Mouse (Mus musculus): ENCODE data around the gene Rbm45. TPM values are rescaled to one million over a fixed set of nuclear protein-coding genes. Genes with fewer than 3 reads are reported as not detected.

Rbm45 gene
- polyA plus RNA-seq, 1 experiment from 2014 or later: 18.0 TPM

DNA sequence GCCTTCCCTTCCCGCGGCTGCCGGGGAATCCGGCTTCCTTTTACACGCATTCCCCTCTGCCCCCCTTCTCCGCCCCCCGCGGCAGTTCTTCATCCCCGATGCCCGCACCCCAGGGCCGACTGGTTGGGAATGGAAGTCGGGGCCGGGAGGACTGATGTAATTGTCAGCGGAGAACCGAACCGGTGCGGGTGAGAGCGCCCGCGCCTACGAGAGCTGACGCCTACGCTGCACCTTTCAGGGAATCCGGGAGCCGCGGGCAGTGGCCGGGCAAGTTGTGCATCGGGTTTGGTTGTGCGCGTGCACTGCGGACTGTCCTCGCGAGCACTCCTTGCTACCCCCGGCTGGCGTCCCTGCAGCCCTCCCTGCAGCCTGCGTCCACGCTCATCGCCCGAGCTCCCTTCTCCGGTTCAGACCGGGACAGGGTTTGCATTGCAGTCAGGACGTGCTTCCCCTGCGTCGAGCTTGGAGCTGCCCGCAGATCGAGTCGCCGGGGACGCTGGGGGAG is 37.2 kb downstream of the Rbm45 start:
- DNase-seq (ENCODE audit: low spot score) (peak; percentile 82), ATAC-seq (ENCODE audit: insufficient read depth, low FRiP score, low TSS enrichment) (peak; percentile 72)
- no peaks in the 10 kb centered on the region for H3K36me3 ChIP-seq (ENCODE audit: control insufficient read depth, insufficient read depth, low read length)
- peak overlapping the region; percentile 89 for H3K4me3 ChIP-seq (ENCODE audit: low read depth, low read length)
- H3K4me1 ChIP-seq (ENCODE audit: control insufficient read depth, insufficient read depth, low read length): no peaks in the 10 kb centered on the region
- peak overlapping the region; percentile 81 for H3K9ac ChIP-seq (ENCODE audit: low read length)
- WGBS: under 1% methylated on average over 41 of the region's 49 CpGs
- no peaks in the 10 kb centered on the region for H3K9me3 ChIP-seq (ENCODE audit: control insufficient read depth, low read length)
- H3K27me3 ChIP-seq (ENCODE audit: control insufficient read depth, insufficient read depth, low read length): no peaks in the 10 kb centered on the region
- peak overlapping the region; percentile 84 for H3K4me2 ChIP-seq (ENCODE audit: low read depth)
- H3K27ac ChIP-seq (ENCODE audit: low read depth, low read length): peak overlapping the region; percentile 83

GRCm38 (mm10) chr2:76409526-76409925 is 39.7 kb downstream of the Rbm45 start:
- Histone ChIP-seq H3K36me3 (ENCODE audit: control insufficient read depth, insufficient read depth, low read length) (no peaks in the 10 kb centered on the region), H3K4me1 (ENCODE audit: control insufficient read depth, insufficient read depth, low read length) (no peaks in the 10 kb centered on the region), H3K4me2 (ENCODE audit: low read depth) (no peak overlapping the region), H3K9me3 (ENCODE audit: control insufficient read depth, low read length) (no peaks in the 10 kb centered on the region), H3K27me3 (ENCODE audit: control insufficient read depth, insufficient read depth, low read length) (no peaks in the 10 kb centered on the region), H3K27ac (ENCODE audit: low read depth, low read length) (no peak overlapping the region), H3K4me3 (ENCODE audit: low read depth, low read length) (no peak overlapping the region), H3K9ac (ENCODE audit: low read length) (no peak overlapping the region)
- DNase-seq (ENCODE audit: low spot score) (no peak), ATAC-seq (ENCODE audit: insufficient read depth, low FRiP score, low TSS enrichment) (no peak)
- WGBS: 62% methylated on average over 1 of the region's 1 CpGs

GRCm38 (mm10) chr2:76409986-76410385 is 40.2 kb downstream of the Rbm45 start:
- Histone ChIP-seq H3K4me3 (ENCODE audit: low read depth, low read length) (no peak overlapping the region), H3K27ac (ENCODE audit: low read depth, low read length) (no peak overlapping the region), H3K9me3 (ENCODE audit: control insufficient read depth, low read length) (no peaks in the 10 kb centered on the region), H3K36me3 (ENCODE audit: control insufficient read depth, insufficient read depth, low read length) (no peaks in the 10 kb centered on the region), H3K9ac (ENCODE audit: low read length) (no peak overlapping the region), H3K4me2 (ENCODE audit: low read depth) (no peak overlapping the region), H3K4me1 (ENCODE audit: control insufficient read depth, insufficient read depth, low read length) (no peaks in the 10 kb centered on the region), H3K27me3 (ENCODE audit: control insufficient read depth, insufficient read depth, low read length) (no peaks in the 10 kb centered on the region)
- DNase-seq (ENCODE audit: low spot score) (no peak), ATAC-seq (ENCODE audit: insufficient read depth, low FRiP score, low TSS enrichment) (no peak)
- WGBS: 93% methylated on average over 2 of the region's 2 CpGs

DNA sequence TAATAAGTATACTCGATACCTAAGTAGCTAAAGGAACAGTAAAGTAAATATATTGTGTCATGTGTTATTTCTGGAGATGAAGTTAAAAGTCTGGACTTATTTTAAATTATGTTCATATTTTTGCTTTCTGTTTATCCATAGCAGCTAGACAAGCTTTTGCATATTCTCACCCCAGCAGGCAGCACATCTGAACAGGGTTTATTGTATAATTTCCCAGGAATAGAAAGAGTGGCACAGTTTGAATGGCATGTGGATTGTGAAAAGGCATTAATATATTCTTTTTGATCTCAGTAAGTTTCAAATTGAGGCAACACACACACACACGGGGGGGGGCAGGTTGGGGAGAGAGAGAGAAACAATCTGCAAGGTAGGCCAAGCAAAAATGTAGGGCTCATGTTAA is 43.1 kb downstream of the Rbm45 start:
- Histone ChIP-seq H3K27me3 (ENCODE audit: control insufficient read depth, insufficient read depth, low read length) (no peaks in the 10 kb centered on the region), H3K9ac (ENCODE audit: low read length) (no peak overlapping the region), H3K4me3 (ENCODE audit: low read depth, low read length) (no peak overlapping the region), H3K4me1 (ENCODE audit: control insufficient read depth, insufficient read depth, low read length) (no peaks in the 10 kb centered on the region), H3K4me2 (ENCODE audit: low read depth) (no peak overlapping the region), H3K27ac (ENCODE audit: low read depth, low read length) (no peak overlapping the region), H3K36me3 (ENCODE audit: control insufficient read depth, insufficient read depth, low read length) (no peaks in the 10 kb centered on the region), H3K9me3 (ENCODE audit: control insufficient read depth, low read length) (no peaks in the 10 kb centered on the region)
- DNase-seq (ENCODE audit: low spot score): no peak
- no peak for ATAC-seq (ENCODE audit: insufficient read depth, low FRiP score, low TSS enrichment)
- WGBS: 87% methylated on average over 2 of the region's 2 CpGs

DNA sequence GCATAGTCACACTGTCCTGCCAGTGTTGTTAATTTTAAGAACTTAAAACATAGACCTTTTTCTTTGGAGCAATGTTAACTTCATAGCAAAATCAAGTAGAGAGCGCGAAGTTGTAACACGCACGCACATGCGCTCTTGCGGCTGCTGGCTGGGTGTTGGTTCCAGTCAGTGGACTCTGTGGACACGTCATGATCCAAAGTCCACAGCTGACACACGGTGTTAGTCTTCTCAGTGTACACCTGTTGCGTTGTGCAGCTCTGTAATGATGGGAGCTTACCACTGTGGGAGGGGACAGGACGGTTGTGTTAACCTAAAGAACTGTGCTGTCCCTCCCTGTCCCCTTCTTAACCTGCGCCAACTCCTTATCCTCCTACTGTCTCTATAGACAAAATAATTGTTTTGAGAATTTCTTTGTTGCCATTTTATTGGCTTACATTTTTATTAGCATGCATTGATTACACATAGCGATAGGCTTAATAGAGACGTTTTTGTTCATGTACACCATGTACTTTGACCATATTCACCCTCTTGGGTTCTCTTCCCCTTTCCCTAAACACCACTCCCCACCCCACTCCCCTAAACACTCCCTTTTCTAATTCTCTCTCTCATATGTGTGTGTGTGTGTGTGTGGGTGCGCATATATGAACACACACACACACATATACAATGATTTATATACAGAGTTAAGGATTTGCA is 47.8 kb downstream of the Rbm45 start:
- H3K4me2 ChIP-seq (ENCODE audit: low read depth): no peak overlapping the region
- H3K36me3 ChIP-seq (ENCODE audit: control insufficient read depth, insufficient read depth, low read length): no peaks in the 10 kb centered on the region
- no peaks in the 10 kb centered on the region for H3K9me3 ChIP-seq (ENCODE audit: control insufficient read depth, low read length)
- no peak for DNase-seq (ENCODE audit: low spot score)
- ATAC-seq (ENCODE audit: insufficient read depth, low FRiP score, low TSS enrichment): no peak
- H3K9ac ChIP-seq (ENCODE audit: low read length): no peak overlapping the region
- 94% methylated on average over 14 of the region's 14 CpGs for WGBS
- H3K4me1 ChIP-seq (ENCODE audit: control insufficient read depth, insufficient read depth, low read length): no peaks in the 10 kb centered on the region
- H3K27me3 ChIP-seq (ENCODE audit: control insufficient read depth, insufficient read depth, low read length): no peaks in the 10 kb centered on the region
- H3K27ac ChIP-seq (ENCODE audit: low read depth, low read length): no peak overlapping the region
- no peak overlapping the region for H3K4me3 ChIP-seq (ENCODE audit: low read depth, low read length)

DNA sequence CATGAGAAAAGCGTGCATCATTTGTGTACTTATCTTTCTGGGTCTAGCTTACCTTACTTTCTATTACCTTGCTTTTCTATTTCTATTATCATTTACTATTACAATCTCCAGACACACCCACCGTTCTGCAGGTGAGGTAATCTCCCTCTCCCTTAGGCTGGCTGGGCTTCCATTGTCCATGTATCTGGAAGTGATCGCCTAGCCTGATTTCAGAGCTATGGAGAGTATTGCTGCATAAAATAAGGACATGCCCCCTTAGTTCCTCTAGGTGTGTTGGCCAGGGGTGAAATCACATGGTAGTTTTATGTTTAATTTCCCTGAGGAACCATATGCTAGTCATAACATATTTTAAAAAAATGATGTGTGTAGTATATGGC is 48.3 kb downstream of the Rbm45 start:
- H3K36me3 ChIP-seq (ENCODE audit: control insufficient read depth, insufficient read depth, low read length): no peaks in the 10 kb centered on the region
- no peak for ATAC-seq (ENCODE audit: insufficient read depth, low FRiP score, low TSS enrichment)
- no peak overlapping the region for H3K4me2 ChIP-seq (ENCODE audit: low read depth)
- no peaks in the 10 kb centered on the region for H3K4me1 ChIP-seq (ENCODE audit: control insufficient read depth, insufficient read depth, low read length)
- WGBS: 90% methylated on average over 3 of the region's 3 CpGs
- no peak overlapping the region for H3K4me3 ChIP-seq (ENCODE audit: low read depth, low read length)
- no peaks in the 10 kb centered on the region for H3K27me3 ChIP-seq (ENCODE audit: control insufficient read depth, insufficient read depth, low read length)
- H3K27ac ChIP-seq (ENCODE audit: low read depth, low read length): no peak overlapping the region
- no peaks in the 10 kb centered on the region for H3K9me3 ChIP-seq (ENCODE audit: control insufficient read depth, low read length)
- DNase-seq (ENCODE audit: low spot score): no peak
- no peak overlapping the region for H3K9ac ChIP-seq (ENCODE audit: low read length)

DNA sequence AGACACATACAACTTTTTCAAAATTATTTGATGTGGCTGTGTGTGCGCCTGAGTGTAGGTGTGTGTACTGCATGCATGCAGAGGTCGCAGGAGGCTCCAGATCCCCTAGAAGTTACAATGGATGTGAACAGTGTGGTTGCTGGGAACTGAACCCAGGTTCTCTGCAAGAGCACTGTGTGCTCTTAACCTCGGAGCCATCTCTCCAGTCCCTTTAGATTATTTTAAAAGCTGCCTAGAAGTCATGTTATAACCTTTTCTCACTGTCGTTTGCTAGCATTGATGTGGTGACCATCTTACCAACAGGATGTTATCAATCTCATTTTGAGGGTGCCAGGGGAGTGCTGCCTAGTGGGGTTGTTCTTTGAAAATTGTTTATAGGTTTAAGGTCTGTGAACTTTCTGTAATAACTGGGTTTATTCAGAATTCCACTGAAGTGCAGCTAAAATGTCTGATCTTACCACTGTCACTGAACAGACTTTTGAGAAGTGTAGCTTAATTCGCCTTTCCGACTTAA is 51.7 kb downstream of the Rbm45 start:
- Histone ChIP-seq H3K27me3 (ENCODE audit: control insufficient read depth, insufficient read depth, low read length) (no peaks in the 10 kb centered on the region), H3K4me2 (ENCODE audit: low read depth) (no peak overlapping the region), H3K9ac (ENCODE audit: low read length) (no peak overlapping the region), H3K27ac (ENCODE audit: low read depth, low read length) (no peak overlapping the region), H3K9me3 (ENCODE audit: control insufficient read depth, low read length) (no peaks in the 10 kb centered on the region), H3K4me3 (ENCODE audit: low read depth, low read length) (no peak overlapping the region), H3K36me3 (ENCODE audit: control insufficient read depth, insufficient read depth, low read length) (no peaks in the 10 kb centered on the region), H3K4me1 (ENCODE audit: control insufficient read depth, insufficient read depth, low read length) (no peaks in the 10 kb centered on the region)
- 77% methylated on average over 6 of the region's 6 CpGs for WGBS
- no peak for ATAC-seq (ENCODE audit: insufficient read depth, low FRiP score, low TSS enrichment)
- no peak for DNase-seq (ENCODE audit: low spot score)

DNA sequence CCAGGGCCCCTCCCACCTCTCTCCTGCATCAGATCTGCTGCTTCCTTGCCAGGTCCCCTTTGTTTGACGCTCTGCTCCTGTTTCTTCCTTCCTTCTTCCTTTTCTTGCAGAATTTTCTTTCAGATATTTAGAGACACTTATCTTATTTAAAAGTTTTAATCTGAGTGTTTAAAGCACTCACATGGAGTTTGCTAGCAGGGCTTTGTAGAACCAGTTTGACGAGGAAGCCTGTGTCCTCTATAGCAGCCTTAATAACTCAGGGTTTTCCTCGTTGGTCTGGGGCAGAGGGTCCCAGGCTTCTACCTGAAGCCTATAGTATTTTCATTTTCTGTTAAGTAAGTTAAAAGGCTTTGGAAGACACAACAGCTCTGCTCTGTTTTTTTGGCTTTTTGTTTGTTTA is 57.0 kb downstream of the Rbm45 start:
- Histone ChIP-seq H3K36me3 (ENCODE audit: control insufficient read depth, insufficient read depth, low read length) (no peaks in the 10 kb centered on the region), H3K9ac (ENCODE audit: low read length) (no peak overlapping the region), H3K27ac (ENCODE audit: low read depth, low read length) (no peak overlapping the region), H3K4me3 (ENCODE audit: low read depth, low read length) (no peak overlapping the region), H3K4me1 (ENCODE audit: control insufficient read depth, insufficient read depth, low read length) (no peaks in the 10 kb centered on the region), H3K27me3 (ENCODE audit: control insufficient read depth, insufficient read depth, low read length) (no peaks in the 10 kb centered on the region), H3K4me2 (ENCODE audit: low read depth) (no peak overlapping the region), H3K9me3 (ENCODE audit: control insufficient read depth, low read length) (no peaks in the 10 kb centered on the region)
- ATAC-seq (ENCODE audit: insufficient read depth, low FRiP score, low TSS enrichment): no peak
- no peak for DNase-seq (ENCODE audit: low spot score)
- 83% methylated on average over 3 of the region's 3 CpGs for WGBS

- no peaks in the 10 kb centered on the region for H3K4me1 ChIP-seq (ENCODE audit: control insufficient read depth, insufficient read depth, low read length)
- H3K4me3 ChIP-seq (ENCODE audit: low read depth, low read length): no peak overlapping the region
- H3K9ac ChIP-seq (ENCODE audit: low read length): no peak overlapping the region
- H3K36me3 ChIP-seq (ENCODE audit: control insufficient read depth, insufficient read depth, low read length): no peaks in the 10 kb centered on the region
- H3K27ac ChIP-seq (ENCODE audit: low read depth, low read length): no peak overlapping the region
- no peak overlapping the region for H3K4me2 ChIP-seq (ENCODE audit: low read depth)
- no peaks in the 10 kb centered on the region for H3K9me3 ChIP-seq (ENCODE audit: control insufficient read depth, low read length)
- no peaks in the 10 kb centered on the region for H3K27me3 ChIP-seq (ENCODE audit: control insufficient read depth, insufficient read depth, low read length)
- no peak for ATAC-seq (ENCODE audit: insufficient read depth, low FRiP score, low TSS enrichment)
- WGBS: 69% methylated on average over 3 of the region's 3 CpGs
- DNase-seq (ENCODE audit: low spot score): no peak
These were observed 59.5 kb downstream of the Rbm45 start for GRCm38 (mm10) chr2:76429318-76429717.
